Mouse (Mus musculus) kidney, postnatal 0 days (tissue): ENCODE results near the gene Gatb. TPM values are rescaled to one million over a fixed set of nuclear protein-coding genes. Genes with fewer than 3 reads are reported as not detected.

Experiments
- ATAC-seq: fragments of 200-750 bp; cut with Nextera tagmentation; replicated peaks from 2 replicates; pipeline ENCODE4 v1.8.0; 2017; ENCODE audit warnings: low read depth, moderate number of reproducible peaks, moderate TSS enrichment, moderate library complexity; ENCODE audit not compliant: low FRiP score
- DNase-seq: peaks from one replicate; pipeline ENCODE4 v3.0.0-alpha.2; 2016; ENCODE audit warnings: low spot score
- H3K27ac ChIP-seq: fragments of 300-500 bp; sonication (generic); 2 replicates; pipeline ENCODE4 v1.5.1; 2014; ENCODE audit warnings: mild to moderate bottlenecking
- H3K27me3 ChIP-seq: fragments of 300-500 bp; sonication (generic); 2 replicates; pipeline ENCODE4 v1.6.1; 2014; ENCODE audit warnings: low read length, mixed read lengths; ENCODE audit not compliant: insufficient read depth
- H3K36me3 ChIP-seq: fragments of 300-500 bp; sonication (generic); 2 replicates; pipeline ENCODE4 v1.6.1; 2014; ENCODE audit warnings: low read length, mixed read lengths; ENCODE audit not compliant: insufficient read depth
- H3K4me1 ChIP-seq: fragments of 300-500 bp; sonication (generic); replicated peaks from 2 replicates; pipeline ENCODE4 v1.6.1; 2014; ENCODE audit warnings: antibody characterized with exemption, low read length, mixed read lengths; ENCODE audit not compliant: insufficient read depth
- H3K4me2 ChIP-seq: fragments of 300-500 bp; sonication (generic); 2 replicates; pipeline ENCODE4 v1.6.1; 2014; ENCODE audit warnings: mild to moderate bottlenecking, low read length, moderate library complexity, mixed read lengths
- H3K4me3 ChIP-seq: fragments of 300-500 bp; sonication (generic); replicated peaks from 2 replicates; pipeline ENCODE4 v1.5.1; 2014; ENCODE audit warnings: low read depth, low read length
- H3K9ac ChIP-seq: fragments of 300-500 bp; sonication (generic); 2 replicates; pipeline ENCODE4 v1.6.1; 2014; ENCODE audit warnings: low read depth, low read length
- H3K9me3 ChIP-seq: fragments of 300-500 bp; sonication (generic); replicated peaks from 2 replicates; pipeline ENCODE4 v1.6.1; 2016; ENCODE audit warnings: low read length, inconsistent platforms, mixed read lengths
- CTCF ChIP-seq: IDR thresholded peaks from 2 replicates; pipeline ENCODE4 v1.5.1; 2016; ENCODE audit warnings: antibody characterized with exemption, low read depth, mild to moderate bottlenecking, moderate library complexity
- WGBS: fragments of 180-500 bp; shearing (Covaris S2); extraction: QIAGEN DNeasy Blood & Tissue Kit; methylation state at CpG from one replicate; pipeline ENCODE4 v1.1.7; 2014; 5-methylcytosine and 5-hydroxymethylcytosine counted together
- polyA plus RNA-seq: library from polyadenylated mRNA; unstranded; fragments of >200 nt; fragmentation: Nextera tagmentation; extraction: Ambion mirVana; gene quantifications from 2 replicates; pipeline ENCODE4 v1.2.1, GENCODE M21; 2015

The Gatb gene
- polyA plus RNA-seq, 1 experiment from 2014 or later = 19.7 TPM

- DNase-seq = no peak
- Histone ChIP-seq H3K4me1 (0 out of 2 replicates have a peak, but pooled peaks cover 3% of the 10 kb centered on the region), H3K9me3 (no peaks in the 10 kb centered on the region), H3K27me3 (no peaks in the 10 kb centered on the region), H3K36me3 (no peaks in the 10 kb centered on the region), H3K27ac (no peak overlapping the region), H3K4me3 (peak overlapping the region; percentile 71; the same call in 1 of the 2 replicates), H3K9ac (no peak overlapping the region), H3K4me2 (peak overlapping the region; percentile 47)
- WGBS = 24% methylated on average over 6 of the region's 6 CpGs
- no peak for TF ChIP-seq CTCF
- no peak for ATAC-seq
Measured at GRCm38 (mm10) chr3:85573216-85573863, 579 bp upstream of the Gatb start.

- Histone ChIP-seq H3K4me1 (no peaks in the 10 kb centered on the region), H3K27me3 (no peaks in the 10 kb centered on the region), H3K4me3 (no peak overlapping the region), H3K36me3 (no peaks in the 10 kb centered on the region), H3K27ac (no peak overlapping the region), H3K4me2 (no peak overlapping the region), H3K9ac (no peak overlapping the region), H3K9me3 (no peaks in the 10 kb centered on the region)
- no peak for TF ChIP-seq CTCF
- WGBS = 85% methylated on average over 2 of the region's 2 CpGs
- ATAC-seq = no peak
- DNase-seq = no peak
Measured at GRCm38 (mm10) chr3:85582726-85583125, 8.8 kb downstream of the Gatb start.

- Histone ChIP-seq H3K36me3 (no peaks in the 10 kb centered on the region), H3K9me3 (no peaks in the 10 kb centered on the region), H3K4me2 (no peak overlapping the region), H3K27ac (no peak overlapping the region), H3K9ac (no peak overlapping the region), H3K4me1 (no peaks in the 10 kb centered on the region), H3K27me3 (no peaks in the 10 kb centered on the region), H3K4me3 (no peak overlapping the region)
- DNase-seq (no peak), ATAC-seq (no peak)
- no peak for TF ChIP-seq CTCF
- WGBS = 82% methylated on average over 5 of the region's 5 CpGs
Measured at GRCm38 (mm10) chr3:85583194-85583593, 9.3 kb downstream of the Gatb start.

GRCm38 (mm10) chr3:85584966-85585365, 11.0 kb downstream of the Gatb start:
- TF ChIP-seq CTCF = no peak
- WGBS = 93% methylated on average over 4 of the region's 4 CpGs

GRCm38 (mm10) chr3:85588701-85589100, 14.8 kb downstream of the Gatb start:
- WGBS = 47% methylated on average over 2 of the region's 2 CpGs
- H3K4me1 ChIP-seq = no peaks in the 10 kb centered on the region
- no peaks in the 10 kb centered on the region for H3K36me3 ChIP-seq
- no peaks in the 10 kb centered on the region for H3K9me3 ChIP-seq
- H3K4me2 ChIP-seq = no peak overlapping the region
- no peak for TF ChIP-seq CTCF
- H3K4me3 ChIP-seq = no peak overlapping the region
- no peaks in the 10 kb centered on the region for H3K27me3 ChIP-seq
- DNase-seq = no peak
- H3K27ac ChIP-seq = no peak overlapping the region
- no peak for ATAC-seq
- no peak overlapping the region for H3K9ac ChIP-seq

More at GRCm38 (mm10) chr3:85584966-85585365, 11.0 kb downstream of the Gatb start:
- H3K4me2 ChIP-seq = no peak overlapping the region
- H3K4me1 ChIP-seq = no peaks in the 10 kb centered on the region
- H3K27ac ChIP-seq = no peak overlapping the region
- no peak overlapping the region for H3K4me3 ChIP-seq
- H3K9me3 ChIP-seq = no peaks in the 10 kb centered on the region
- H3K27me3 ChIP-seq = no peaks in the 10 kb centered on the region
- no peak for ATAC-seq
- no peak overlapping the region for H3K9ac ChIP-seq
- DNase-seq = no peak
- H3K36me3 ChIP-seq = no peaks in the 10 kb centered on the region

GRCm38 (mm10) chr3:85590090-85590754, 16.3 kb downstream of the Gatb start:
- no peak overlapping the region for H3K27ac ChIP-seq
- DNase-seq (no peak), ATAC-seq (no peak)
- no peak overlapping the region for H3K9ac ChIP-seq
- 95% methylated on average over 3 of the region's 3 CpGs for WGBS
- no peak overlapping the region for H3K4me2 ChIP-seq
- no peaks in the 10 kb centered on the region for H3K36me3 ChIP-seq
- no peaks in the 10 kb centered on the region for H3K4me1 ChIP-seq
- H3K4me3 ChIP-seq = no peak overlapping the region
- H3K27me3 ChIP-seq = no peaks in the 10 kb centered on the region
- no peaks in the 10 kb centered on the region for H3K9me3 ChIP-seq
- no peak for TF ChIP-seq CTCF
